Mouse (Mus musculus): Measurements from ENCODE around the gene Tulp2. TPM values are rescaled to one million over a fixed set of nuclear protein-coding genes. Genes with fewer than 3 reads are reported as not detected.

Gene Tulp2
- 0.18 TPM in 1 of 2 replicates, not detected in the other for polyA plus RNA-seq (2012; rRNA removed; ENCODE audit: low replicate concordance)

GRCm38 (mm10) chr7:45481374-45481927 is at the start of gene Tulp2:
Gene Tulp2 (plus strand): TSS chr7:45481877.

GRCm38 (mm10) chr7:45434203-45435015 is 47.3 kb upstream of the Tulp2 start, which contains the start of gene Gys1:
Gene Gys1 (plus strand): TSS chr7:45434844.

GRCm38 (mm10) chr7:45437521-45438276 is 44.0 kb upstream of the Tulp2 start, which contains the start of gene Ruvbl2:
Gene Ruvbl2 (minus strand): TSS chr7:45438096.

GRCm38 (mm10) chr7:45459564-45460140 is 22.0 kb upstream of the Tulp2 start, which contains the start of gene Ftl1:
Gene Ftl1 (minus strand): TSS chr7:45459884.

GRCm38 (mm10) chr7:45466283-45467089 is 15.2 kb upstream of the Tulp2 start, which contains the start of gene Bax:
Gene Bax (minus strand): TSS chr7:45466898.

GRCm38 (mm10) chr7:45486761-45487415 is 5.2 kb downstream of the Tulp2 start, which contains the start of gene Gm45808:
Gene Gm45808 (minus strand): TSS chr7:45486811.

GRCm38 (mm10) chr7:45488293-45489204 is 6.9 kb downstream of the Tulp2 start, which contains the start of gene Dhdh:
Gene Dhdh (minus strand): TSS chr7:45488805.

GRCm38 (mm10) chr7:45509912-45510787 is 28.5 kb downstream of the Tulp2 start, which contains the start of gene Nucb1:
Gene Nucb1 (minus strand): TSS chr7:45510406.

GRCm38 (mm10) chr7:45525809-45526473 is 44.3 kb downstream of the Tulp2 start, which contains the start of the genes Ppp1r15a and Plekha4:
Gene Ppp1r15a (minus strand): TSS chr7:45526268.
Gene Plekha4 (plus strand): TSS chr7:45526330.

GRCm38 (mm10) chr7:45554744-45555143 is 73.1 kb downstream of the Tulp2 start, which contains the start of gene Hsd17b14:
Gene Hsd17b14 (plus strand): TSS chr7:45554893.

GRCm38 (mm10) chr7:45570103-45570741 is 88.5 kb downstream of the Tulp2 start, which contains the start of gene Bcat2:
Gene Bcat2 (plus strand): TSS chr7:45570153.

Other genes with a start within 250 kb of the Tulp2 start
- 12.2 and 41.2 TPM in 2 replicates for gene Cd37, start 242.8 kb upstream of the Tulp2 start, polyA plus RNA-seq (2012; rRNA removed; ENCODE audit: low replicate concordance)
- gene Slc6a16, start 240.8 kb upstream of the Tulp2 start, polyA plus RNA-seq (2012; rRNA removed; ENCODE audit: low replicate concordance), result not detected in 2 replicates
- 0.13 TPM in 1 of 2 replicates, not detected in the other for gene Slc6a21, start 204.4 kb upstream of the Tulp2 start, polyA plus RNA-seq (2012; rRNA removed; ENCODE audit: low replicate concordance)
- gene Trpm4, start 148.1 kb upstream of the Tulp2 start, polyA plus RNA-seq (2012; rRNA removed; ENCODE audit: low replicate concordance), result 125 and 254 TPM in 2 replicates
- gene Hrc, start 146.6 kb upstream of the Tulp2 start, polyA plus RNA-seq (2012; rRNA removed; ENCODE audit: low replicate concordance), result 0.09 and 0.55 TPM in 2 replicates
- gene Ppfia3, start 114.9 kb upstream of the Tulp2 start, polyA plus RNA-seq (2012; rRNA removed; ENCODE audit: low replicate concordance), result 34.3 and 84.9 TPM in 2 replicates
- 2.5 and 6.3 TPM in 2 replicates for gene Lin7b, start 111.3 kb upstream of the Tulp2 start, polyA plus RNA-seq (2012; rRNA removed; ENCODE audit: low replicate concordance)
- gene Snrnp70, start 86.1 kb upstream of the Tulp2 start, polyA plus RNA-seq (2012; rRNA removed; ENCODE audit: low replicate concordance), result 112 and 146 TPM in 2 replicates
- gene Kcna7, start 76.2 kb upstream of the Tulp2 start, polyA plus RNA-seq (2012; rRNA removed; ENCODE audit: low replicate concordance), result 0.05 TPM in 2 replicates
- gene Ntf5, start 68.2 kb upstream of the Tulp2 start, polyA plus RNA-seq (2012; rRNA removed; ENCODE audit: low replicate concordance), result 0.05 and 0.39 TPM in 2 replicates
- 0.26 TPM in 1 of 2 replicates, not detected in the other for gene Lhb, start 61.1 kb upstream of the Tulp2 start, polyA plus RNA-seq (2012; rRNA removed; ENCODE audit: low replicate concordance)
- 12.8 and 17.7 TPM in 2 replicates for gene Gys1, start 47.0 kb upstream of the Tulp2 start, polyA plus RNA-seq (2012; rRNA removed; ENCODE audit: low replicate concordance)
- gene Ruvbl2, start 43.8 kb upstream of the Tulp2 start, polyA plus RNA-seq (2012; rRNA removed; ENCODE audit: low replicate concordance), result 41.3 and 64.9 TPM in 2 replicates
- 4,626 and 7,473 TPM in 2 replicates for gene Ftl1, start 22.0 kb upstream of the Tulp2 start, polyA plus RNA-seq (2012; rRNA removed; ENCODE audit: low replicate concordance)
- 99.5 and 120 TPM in 2 replicates for gene Bax, start 15.0 kb upstream of the Tulp2 start, polyA plus RNA-seq (2012; rRNA removed; ENCODE audit: low replicate concordance)
- gene Gm45808, start 4.9 kb downstream of the Tulp2 start, polyA plus RNA-seq (2012; rRNA removed; ENCODE audit: low replicate concordance), result not detected in 2 replicates
- gene Dhdh, start 6.9 kb downstream of the Tulp2 start, polyA plus RNA-seq (2012; rRNA removed; ENCODE audit: low replicate concordance), result 0.32 and 0.59 TPM in 2 replicates
- 567 and 598 TPM in 2 replicates for gene Nucb1, start 28.5 kb downstream of the Tulp2 start, polyA plus RNA-seq (2012; rRNA removed; ENCODE audit: low replicate concordance)
- 18.7 and 21.9 TPM in 2 replicates for gene Ppp1r15a, start 44.4 kb downstream of the Tulp2 start, polyA plus RNA-seq (2012; rRNA removed; ENCODE audit: low replicate concordance)
- gene Plekha4, start 44.5 kb downstream of the Tulp2 start, polyA plus RNA-seq (2012; rRNA removed; ENCODE audit: low replicate concordance), result 3.7 and 6.0 TPM in 2 replicates
- 0.63 and 0.78 TPM in 2 replicates for gene Hsd17b14, start 73.0 kb downstream of the Tulp2 start, polyA plus RNA-seq (2012; rRNA removed; ENCODE audit: low replicate concordance)
- 31.0 and 41.9 TPM in 2 replicates for gene Bcat2, start 88.3 kb downstream of the Tulp2 start, polyA plus RNA-seq (2012; rRNA removed; ENCODE audit: low replicate concordance)
- 2.2 TPM in 1 of 2 replicates, not detected in the other for gene Fgf21, start 133.6 kb downstream of the Tulp2 start, polyA plus RNA-seq (2012; rRNA removed; ENCODE audit: low replicate concordance)
- gene Fut1, start 135.4 kb downstream of the Tulp2 start, polyA plus RNA-seq (2012; rRNA removed; ENCODE audit: low replicate concordance), result 0.47 and 1.1 TPM in 2 replicates
- gene Izumo1, start 139.9 kb downstream of the Tulp2 start, polyA plus RNA-seq (2012; rRNA removed; ENCODE audit: low replicate concordance), result 0.25 and 0.43 TPM in 2 replicates
- gene Rasip1, start 145.6 kb downstream of the Tulp2 start, polyA plus RNA-seq (2012; rRNA removed; ENCODE audit: low replicate concordance), result 8.4 and 11.8 TPM in 2 replicates
- 1.1 and 2.0 TPM in 2 replicates for gene Mamstr, start 158.1 kb downstream of the Tulp2 start, polyA plus RNA-seq (2012; rRNA removed; ENCODE audit: low replicate concordance)
- 0.25 and 20.6 TPM in 2 replicates for gene Fut2, start 184.5 kb downstream of the Tulp2 start, polyA plus RNA-seq (2012; rRNA removed; ENCODE audit: low replicate concordance)
- gene Ntn5, start 202.1 kb downstream of the Tulp2 start, polyA plus RNA-seq (2012; rRNA removed; ENCODE audit: low replicate concordance), result 0.15 and 0.25 TPM in 2 replicates
- 0.08 and 0.23 TPM in 2 replicates for gene Sec1, start 212.5 kb downstream of the Tulp2 start, polyA plus RNA-seq (2012; rRNA removed; ENCODE audit: low replicate concordance)
- 1.8 and 5.9 TPM in 2 replicates for gene Car11, start 218.0 kb downstream of the Tulp2 start, polyA plus RNA-seq (2012; rRNA removed; ENCODE audit: low replicate concordance)
- gene Dbp, start 223.2 kb downstream of the Tulp2 start, polyA plus RNA-seq (2012; rRNA removed; ENCODE audit: low replicate concordance), result 13.9 and 52.0 TPM in 2 replicates
- gene Rpl18, start 233.6 kb downstream of the Tulp2 start, polyA plus RNA-seq (2012; rRNA removed; ENCODE audit: low replicate concordance), result 1,256 and 1,945 TPM in 2 replicates
- 176 and 286 TPM in 2 replicates for gene Sphk2, start 236.1 kb downstream of the Tulp2 start, polyA plus RNA-seq (2012; rRNA removed; ENCODE audit: low replicate concordance)
- gene Fam83e, start 239.3 kb downstream of the Tulp2 start, polyA plus RNA-seq (2012; rRNA removed; ENCODE audit: low replicate concordance), result 97.0 and 162 TPM in 2 replicates
- 0.63 TPM in 1 of 2 replicates, not detected in the other for gene Spaca4, start 243.9 kb downstream of the Tulp2 start, polyA plus RNA-seq (2012; rRNA removed; ENCODE audit: low replicate concordance)

Data from duodenum, adult 2 months (tissue).